Mouse (Mus musculus) hindbrain, postnatal 0 days (tissue): ENCODE data around the gene Pla2g2f. TPM values are rescaled to one million over a fixed set of nuclear protein-coding genes. Genes with fewer than 3 reads are reported as not detected.

Source experiments
- ATAC-seq: fragments of 200-750 bp; cut with Nextera tagmentation; 2 replicates; pipeline ENCODE4 v1.8.0; 2017; ENCODE audit warnings: mild to moderate bottlenecking, moderate TSS enrichment, moderate library complexity
- DNase-seq: peaks from one replicate; pipeline ENCODE4 v3.0.0-alpha.2; 2015; ENCODE audit warnings: low spot score
- H3K27ac ChIP-seq: fragments of 300-500 bp; sonication (generic); 2 replicates; pipeline ENCODE4 v1.5.1; 2014; ENCODE audit warnings: mild to moderate bottlenecking
- H3K27me3 ChIP-seq: fragments of 300-500 bp; sonication (generic); 2 replicates; pipeline ENCODE4 v1.6.1; 2014; ENCODE audit warnings: low read length, mixed read lengths; ENCODE audit not compliant: insufficient read depth
- H3K36me3 ChIP-seq: fragments of 300-500 bp; sonication (generic); 2 replicates; pipeline ENCODE4 v1.6.1; 2014; ENCODE audit warnings: low read length, mixed read lengths; ENCODE audit not compliant: insufficient read depth
- H3K4me1 ChIP-seq: fragments of 300-500 bp; sonication (generic); 2 replicates; pipeline ENCODE4 v1.6.1; 2014; ENCODE audit warnings: antibody characterized with exemption, low read length, mixed read lengths; ENCODE audit not compliant: insufficient read depth
- H3K4me2 ChIP-seq: fragments of 300-500 bp; sonication (generic); 2 replicates; pipeline ENCODE4 v1.6.1; 2014; ENCODE audit warnings: low read depth, mild to moderate bottlenecking, low read length, moderate library complexity, mixed read lengths
- H3K4me3 ChIP-seq: fragments of 300-500 bp; sonication (generic); 2 replicates; pipeline ENCODE4 v1.5.1; 2014; ENCODE audit warnings: low read length
- H3K9ac ChIP-seq: fragments of 300-500 bp; sonication (generic); replicated peaks from 2 replicates; pipeline ENCODE4 v1.6.1; 2014; ENCODE audit warnings: mild to moderate bottlenecking, low read length, moderate library complexity, mixed read lengths
- H3K9me3 ChIP-seq: fragments of 300-500 bp; sonication (generic); 2 replicates; pipeline ENCODE4 v1.6.1; 2016; ENCODE audit warnings: low read length, mixed read lengths
- CTCF ChIP-seq: IDR thresholded peaks from 2 replicates; pipeline ENCODE4 v1.5.1; 2016; ENCODE audit warnings: antibody characterized with exemption, control low read depth, low read depth
- WGBS: fragments of 180-500 bp; shearing (Covaris S2); extraction: QIAGEN DNeasy Blood & Tissue Kit; methylation state at CpG from one replicate; pipeline ENCODE4 v1.1.7; 2014; 5-methylcytosine and 5-hydroxymethylcytosine counted together
- polyA plus RNA-seq: library from polyadenylated mRNA; unstranded; fragments of >200 nt; fragmentation: Nextera tagmentation; extraction: Ambion mirVana; gene quantifications from 2 replicates; pipeline ENCODE4 v1.2.1, GENCODE M21; 2015
- total RNA-seq: library from RNA; depleted of rRNA; stranded (reverse); fragments of >200 nt; gene quantifications from 2 replicates; pipeline ENCODE4 v1.2.3, GENCODE M21; 2014; rRNA removed

Gene Pla2g2f
- total RNA-seq = not detected in 2 replicates
- polyA plus RNA-seq = 0.09 and 0.11 TPM in 2 replicates

DNA sequence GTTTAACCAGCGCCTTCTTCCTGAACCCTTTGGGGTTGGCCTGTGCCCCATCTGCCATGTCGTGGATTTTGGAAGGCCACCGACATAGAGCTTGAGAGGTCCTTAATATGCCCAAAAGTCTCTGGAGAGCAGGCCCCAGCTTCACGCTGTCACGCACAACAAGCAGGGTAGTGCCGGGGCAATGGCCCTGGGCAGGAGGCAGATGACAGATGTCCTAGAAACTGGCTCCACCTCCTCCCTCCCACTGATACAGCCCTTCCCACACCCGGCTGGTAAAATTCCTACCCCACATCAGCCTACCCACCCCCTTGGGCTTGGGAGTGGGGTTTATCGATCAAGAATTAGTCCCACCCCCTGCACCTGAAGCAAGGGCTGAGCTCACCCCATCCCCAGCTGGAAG, at the start of gene Pla2g2f:
Gene Pla2g2f, minus strand, starts transcription at position 211 of the 400 bp plus-strand sequence.
- ATAC-seq (no peak), DNase-seq (no peak)
- H3K27ac ChIP-seq = no peak within 1 kb of the TSS
- WGBS = 52% methylated on average over 8 of the region's 8 CpGs
- no peaks in the 10 kb centered on the region for H3K9me3 ChIP-seq
- no peak for TF ChIP-seq CTCF
- no peaks in the 10 kb centered on the region for H3K4me1 ChIP-seq
- H3K36me3 ChIP-seq = no peaks in the 10 kb centered on the region
- H3K4me2 ChIP-seq = no peak within 1 kb of the TSS
- no peak within 1 kb of the TSS for H3K4me3 ChIP-seq
- H3K27me3 ChIP-seq = no peaks in the 10 kb centered on the region
- H3K9ac ChIP-seq = no peak within 1 kb of the TSS

DNA sequence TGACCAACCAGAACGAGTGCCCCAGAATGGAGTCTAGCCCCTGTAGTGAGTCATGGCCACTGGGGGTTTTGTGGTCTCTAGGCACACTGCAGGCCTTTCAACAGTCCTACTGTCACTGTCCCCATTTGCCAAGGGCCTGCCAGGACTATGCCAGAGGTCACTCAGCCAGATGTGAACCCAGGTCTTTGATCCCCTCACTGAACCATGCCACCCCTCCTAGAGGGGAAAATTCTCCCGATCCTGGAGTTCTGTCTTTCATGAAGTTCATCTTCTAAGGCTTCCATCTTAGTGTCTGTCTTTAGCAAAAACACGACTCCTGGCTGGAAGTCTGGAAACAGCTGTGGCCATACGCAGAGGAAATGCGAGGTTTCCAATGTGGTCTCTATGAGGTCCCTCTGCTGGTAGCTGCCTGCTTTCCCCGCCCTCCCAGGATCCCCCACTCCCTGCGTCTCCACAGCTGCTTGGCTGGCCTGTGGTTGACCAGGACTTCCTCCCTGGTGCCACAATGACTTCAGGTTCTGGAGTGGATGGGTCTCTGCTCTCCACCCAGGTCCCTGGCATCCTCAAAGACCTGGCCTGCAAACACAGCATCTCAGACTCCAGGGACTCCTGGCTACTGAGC, 49.6 kb upstream of the Pla2g2f start:
- H3K4me3 ChIP-seq = no peak overlapping the region
- H3K9ac ChIP-seq = no peak overlapping the region
- no peak for TF ChIP-seq CTCF
- no peak overlapping the region for H3K27ac ChIP-seq
- H3K4me1 ChIP-seq = no peaks in the 10 kb centered on the region
- no peak overlapping the region for H3K4me2 ChIP-seq
- no peaks in the 10 kb centered on the region for H3K27me3 ChIP-seq
- no peak for DNase-seq
- ATAC-seq = no peak
- WGBS = 73% methylated on average over 7 of the region's 7 CpGs
- H3K36me3 ChIP-seq = no peaks in the 10 kb centered on the region
- H3K9me3 ChIP-seq = no peaks in the 10 kb centered on the region

DNA sequence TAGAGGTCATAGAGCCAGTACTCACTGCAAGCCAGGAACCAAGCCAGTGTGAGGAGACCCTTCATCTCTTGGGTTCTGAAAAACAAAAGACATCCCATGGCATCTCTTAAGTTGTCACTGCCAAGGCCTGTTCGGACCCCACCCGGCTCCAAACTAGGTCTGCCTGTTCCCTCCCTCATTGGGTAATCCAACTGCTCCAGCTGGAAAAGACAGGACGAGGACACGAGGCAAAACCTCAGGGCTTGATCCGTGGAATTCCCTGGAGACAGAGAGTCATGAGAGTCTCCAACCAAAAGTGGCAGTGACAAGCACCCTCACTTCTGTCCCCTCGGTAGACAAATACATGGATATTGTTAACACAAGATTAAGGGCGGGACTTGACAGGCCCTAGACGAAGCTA, 48.7 kb upstream of the Pla2g2f start:
- no peak for ATAC-seq
- TF ChIP-seq CTCF = no peak
- 84% methylated on average over 8 of the region's 8 CpGs for WGBS

DNA sequence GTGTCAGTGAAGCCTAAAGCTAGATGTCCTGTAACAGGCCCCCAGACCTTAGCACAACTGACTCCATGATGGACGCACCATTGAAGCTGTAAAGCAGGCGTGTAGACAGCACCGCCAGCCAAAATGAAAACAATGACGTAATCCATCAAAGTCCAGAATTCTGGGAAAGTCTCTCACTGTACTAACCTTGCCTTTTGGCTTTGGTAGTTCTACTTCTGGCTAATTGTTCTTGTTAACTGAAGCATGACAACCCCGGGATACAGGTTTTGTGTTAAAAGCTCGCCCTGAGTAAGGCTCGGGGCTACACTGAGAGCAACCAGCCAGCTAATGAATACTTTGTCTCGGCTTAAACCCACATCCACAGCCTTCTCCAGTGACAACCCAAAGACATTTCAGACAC, 47.8 kb upstream of the Pla2g2f start:
- DNase-seq (peak; percentile 47), ATAC-seq (no peak)
- no peak overlapping the region for H3K27ac ChIP-seq
- no peaks in the 10 kb centered on the region for H3K27me3 ChIP-seq
- H3K36me3 ChIP-seq = no peaks in the 10 kb centered on the region
- no peak for TF ChIP-seq CTCF
- 23% methylated on average over 8 of the region's 8 CpGs for WGBS
- no peak overlapping the region for H3K4me2 ChIP-seq
- H3K9ac ChIP-seq = no peak overlapping the region
- H3K4me3 ChIP-seq = no peak overlapping the region
- no peaks in the 10 kb centered on the region for H3K9me3 ChIP-seq
- peaks cover 3% of the 10 kb centered on the region; the same call in 1 of the 2 replicates for H3K4me1 ChIP-seq

More for the DNA sequence above, 48.7 kb upstream of the Pla2g2f start:
- Histone ChIP-seq H3K36me3 (no peaks in the 10 kb centered on the region), H3K4me2 (no peak overlapping the region), H3K9ac (no peak overlapping the region), H3K9me3 (no peaks in the 10 kb centered on the region), H3K27ac (no peak overlapping the region), H3K4me3 (no peak overlapping the region), H3K27me3 (no peaks in the 10 kb centered on the region), H3K4me1 (no peaks in the 10 kb centered on the region)
- DNase-seq = no peak

DNA sequence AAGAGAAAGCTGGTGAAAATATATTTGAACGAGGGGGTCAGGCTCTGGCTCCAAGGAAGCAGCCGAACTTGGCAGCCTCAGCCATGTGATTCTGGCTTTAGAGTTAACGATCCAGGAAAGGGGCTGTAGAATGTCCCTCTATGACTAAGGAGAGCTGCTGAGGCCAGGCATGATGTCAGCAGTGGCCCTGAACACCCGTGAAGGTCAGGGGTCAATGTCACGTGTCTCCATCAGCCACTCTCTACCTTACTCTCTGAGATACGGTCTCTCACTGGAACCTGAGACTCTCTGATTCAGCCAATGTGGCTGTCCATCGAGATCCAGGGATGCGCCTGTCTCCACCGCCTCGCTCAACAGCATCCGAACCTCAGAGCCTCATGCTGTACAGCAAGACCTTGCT, 45.5 kb upstream of the Pla2g2f start:
- no peaks in the 10 kb centered on the region for H3K9me3 ChIP-seq
- H3K4me3 ChIP-seq = no peak overlapping the region
- DNase-seq = no peak
- H3K9ac ChIP-seq = no peak overlapping the region
- no peak for TF ChIP-seq CTCF
- H3K27me3 ChIP-seq = no peaks in the 10 kb centered on the region
- H3K36me3 ChIP-seq = no peaks in the 10 kb centered on the region
- WGBS = 90% methylated on average over 11 of the region's 11 CpGs
- H3K27ac ChIP-seq = no peak overlapping the region
- H3K4me2 ChIP-seq = no peak overlapping the region
- H3K4me1 ChIP-seq = peaks cover 12% of the 10 kb centered on the region; the same call in 1 of the 2 replicates
- ATAC-seq = no peak

DNA sequence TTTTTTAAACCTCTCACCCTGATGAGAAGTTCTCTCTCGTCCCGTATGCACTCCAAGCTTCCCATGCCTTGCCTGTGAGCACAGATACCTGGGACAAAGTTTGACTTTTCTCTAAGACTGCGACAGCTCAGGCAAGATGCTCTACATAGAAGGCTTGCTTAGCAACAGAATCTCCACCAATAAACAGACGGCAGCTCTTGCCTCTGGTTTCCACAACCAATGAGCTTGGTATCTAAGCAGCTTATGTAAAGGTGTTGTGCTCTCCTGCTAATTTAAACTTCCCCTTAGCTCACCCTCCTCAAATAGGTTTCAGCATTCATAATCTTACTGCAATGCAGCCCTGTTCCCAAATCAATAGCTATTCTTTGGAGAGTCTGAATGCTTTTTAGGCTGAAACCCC, 44.2 kb upstream of the Pla2g2f start:
- Histone ChIP-seq H3K27ac (no peak overlapping the region; the same call in 1 of the 2 replicates), H3K4me1 (peaks cover 12% of the 10 kb centered on the region; the same call in 1 of the 2 replicates), H3K27me3 (no peaks in the 10 kb centered on the region), H3K4me2 (no peak overlapping the region), H3K9me3 (no peaks in the 10 kb centered on the region), H3K36me3 (no peaks in the 10 kb centered on the region), H3K4me3 (no peak overlapping the region), H3K9ac (no peak overlapping the region)
- DNase-seq = peak; percentile 51
- ATAC-seq = no peak
- no peak for TF ChIP-seq CTCF
- 75% methylated on average over 4 of the region's 4 CpGs for WGBS

DNA sequence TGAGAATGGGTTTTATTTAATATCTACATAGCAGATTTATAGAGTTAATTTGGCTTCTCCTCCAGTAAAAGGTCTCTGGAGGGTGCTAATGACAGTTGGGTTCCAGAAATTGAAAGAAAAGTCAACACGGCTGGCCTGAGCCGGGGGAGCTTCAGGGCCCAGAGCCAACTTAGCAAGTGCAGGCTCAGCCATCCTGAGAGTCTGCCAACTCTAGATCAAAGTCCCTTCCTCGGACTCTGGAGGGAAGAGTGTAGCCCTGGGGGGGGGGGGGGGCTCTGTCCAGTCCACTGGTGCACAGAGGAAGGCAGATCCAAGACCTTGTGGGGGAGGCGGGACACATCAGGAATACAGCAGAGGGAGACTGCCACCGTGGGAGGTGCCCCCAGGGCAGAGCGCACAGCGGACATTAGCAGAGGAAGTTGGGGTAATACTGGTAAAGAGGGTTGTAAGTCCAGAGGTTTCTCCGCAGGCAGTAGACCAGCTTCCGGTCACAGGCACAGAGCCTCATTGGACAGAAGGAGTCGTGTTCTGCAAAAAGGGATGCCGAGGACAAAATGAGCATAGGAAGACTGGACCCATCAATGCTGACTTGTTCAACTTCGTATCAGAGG, 42.8 kb upstream of the Pla2g2f start:
- Histone ChIP-seq H3K4me2 (peak overlapping the region; percentile 24; the same call in 1 of the 2 replicates), H3K27ac (no peak overlapping the region)
- ATAC-seq = peak; percentile 68

More for the DNA sequence above, 42.8 kb upstream of the Pla2g2f start:
- Histone ChIP-seq H3K4me3 (no peak overlapping the region), H3K36me3 (no peaks in the 10 kb centered on the region), H3K9me3 (no peaks in the 10 kb centered on the region), H3K9ac (no peak overlapping the region), H3K27me3 (no peaks in the 10 kb centered on the region), H3K4me1 (peaks cover 12% of the 10 kb centered on the region; the same call in 1 of the 2 replicates)
- no peak for TF ChIP-seq CTCF
- WGBS = 47% methylated on average over 12 of the region's 12 CpGs
- DNase-seq = peak; percentile 80
